Mouse (Mus musculus) hindbrain, embryonic 16.5 days (tissue): Measurements from ENCODE around the gene Vcp. TPM values are rescaled to one million over a fixed set of nuclear protein-coding genes. Genes with fewer than 3 reads are reported as not detected.
A peak's percentile ranks its signal among the peaks of the same experiment; 100 is the strongest.

ENCODE experiments used
- ATAC-seq: fragments of 200-750 bp; cut with Nextera tagmentation; 2 replicates; pipeline ENCODE4 v1.8.0; 2017; ENCODE audit warnings: moderate TSS enrichment, moderate library complexity
- H3K27ac ChIP-seq: fragments of 300-500 bp; sonication (generic); 2 replicates; pipeline ENCODE4 v1.5.1; 2014; ENCODE audit warnings: low read depth, mild to moderate bottlenecking, control low read depth, low read length, moderate library complexity
- H3K27me3 ChIP-seq: fragments of 300-500 bp; sonication (generic); replicated peaks from 2 replicates; pipeline ENCODE4 v1.6.1; 2014; ENCODE audit warnings: low read length; ENCODE audit not compliant: control insufficient read depth, insufficient read depth
- H3K36me3 ChIP-seq: fragments of 300-500 bp; sonication (generic); 2 replicates; pipeline ENCODE4 v1.6.1; 2014; ENCODE audit warnings: mild to moderate bottlenecking, low read length, moderate library complexity, mixed read lengths; ENCODE audit not compliant: control insufficient read depth, insufficient read depth
- H3K4me1 ChIP-seq: fragments of 300-500 bp; sonication (generic); 2 replicates; pipeline ENCODE4 v1.6.1; 2014; ENCODE audit warnings: low read depth, low read length; ENCODE audit not compliant: control insufficient read depth, insufficient read depth
- H3K4me2 ChIP-seq: fragments of 300-500 bp; sonication (generic); 2 replicates; pipeline ENCODE4 v1.6.1; 2014; ENCODE audit warnings: mild to moderate bottlenecking, low read length, control low read depth, moderate library complexity
- H3K4me3 ChIP-seq: fragments of 300-500 bp; sonication (generic); 2 replicates; pipeline ENCODE4 v1.5.1; 2014; ENCODE audit warnings: mild to moderate bottlenecking, low read length, control low read depth, moderate library complexity
- H3K9ac ChIP-seq: fragments of 300-500 bp; sonication (generic); 2 replicates; pipeline ENCODE4 v1.6.1; 2014; ENCODE audit warnings: low read depth, mild to moderate bottlenecking, control low read depth, low read length, moderate library complexity
- H3K9me3 ChIP-seq: fragments of 300-500 bp; sonication (generic); 2 replicates; pipeline ENCODE4 v1.6.1; 2014; ENCODE audit warnings: mild to moderate bottlenecking, low read length, moderate library complexity; ENCODE audit not compliant: control insufficient read depth
- WGBS: fragments of 180-500 bp; shearing (Covaris S2); extraction: QIAGEN DNeasy Blood & Tissue Kit; methylation state at CpG from one replicate; pipeline ENCODE4 v1.1.7; 2014; 5-methylcytosine and 5-hydroxymethylcytosine counted together
- polyA plus RNA-seq: library from polyadenylated mRNA; unstranded; fragments of >200 nt; fragmentation: Nextera tagmentation; extraction: Ambion mirVana; gene quantifications from 2 replicates; pipeline ENCODE4 v1.2.1, GENCODE M21; 2015

Vcp gene
- polyA plus RNA-seq, 1 experiment from 2014 or later: 478 TPM

DNA sequence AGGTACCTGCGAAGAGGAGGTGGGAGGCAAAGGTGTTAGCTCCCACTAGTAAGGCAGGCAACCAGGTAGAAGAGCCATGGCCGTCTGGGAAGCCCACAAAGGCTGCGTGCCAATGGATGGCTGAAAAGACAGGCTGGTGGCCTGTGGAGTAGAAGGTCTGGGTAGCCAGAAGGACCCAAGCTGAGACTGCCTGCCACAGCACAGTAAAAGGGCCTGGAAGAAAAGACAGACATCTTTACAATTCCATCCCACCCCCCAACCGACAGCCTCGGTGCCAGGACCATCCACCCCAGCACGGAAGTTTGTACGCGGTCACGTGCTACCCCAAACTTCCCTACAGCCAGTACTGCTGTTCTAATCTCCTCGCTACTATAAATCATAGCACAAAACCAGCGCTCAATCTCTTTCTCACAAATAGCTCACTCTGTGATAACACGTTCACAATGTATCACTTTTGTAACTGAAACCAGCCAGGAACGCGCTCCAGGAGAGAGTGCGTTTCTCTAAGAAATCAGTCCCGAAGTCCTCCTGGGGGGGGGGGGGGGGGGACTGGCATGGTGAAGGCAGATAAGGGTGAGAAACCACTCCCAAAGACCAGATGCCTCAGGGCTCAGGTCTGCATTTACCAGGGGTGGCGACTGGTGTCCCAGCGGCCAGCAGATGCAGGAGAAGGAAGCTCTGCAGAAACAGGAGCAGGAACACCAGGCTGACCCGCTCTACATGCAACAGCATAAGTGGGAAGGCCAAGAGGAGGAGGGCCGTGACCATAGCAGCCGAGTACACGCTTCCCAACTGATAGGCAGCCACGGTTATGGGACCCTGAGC, 19.5 kb upstream of the Vcp start:
- H3K4me1 ChIP-seq: peaks cover 9% of the 10 kb centered on the region
- H3K4me2 ChIP-seq: no peak overlapping the region
- 94% methylated on average over 23 of the region's 23 CpGs for WGBS
- no peak overlapping the region for H3K9ac ChIP-seq
- no peak for ATAC-seq
- no peak overlapping the region for H3K4me3 ChIP-seq
- no peaks in the 10 kb centered on the region for H3K9me3 ChIP-seq
- H3K36me3 ChIP-seq: peaks cover 38% of the 10 kb centered on the region
- no peaks in the 10 kb centered on the region for H3K27me3 ChIP-seq
- H3K27ac ChIP-seq: no peak overlapping the region

DNA sequence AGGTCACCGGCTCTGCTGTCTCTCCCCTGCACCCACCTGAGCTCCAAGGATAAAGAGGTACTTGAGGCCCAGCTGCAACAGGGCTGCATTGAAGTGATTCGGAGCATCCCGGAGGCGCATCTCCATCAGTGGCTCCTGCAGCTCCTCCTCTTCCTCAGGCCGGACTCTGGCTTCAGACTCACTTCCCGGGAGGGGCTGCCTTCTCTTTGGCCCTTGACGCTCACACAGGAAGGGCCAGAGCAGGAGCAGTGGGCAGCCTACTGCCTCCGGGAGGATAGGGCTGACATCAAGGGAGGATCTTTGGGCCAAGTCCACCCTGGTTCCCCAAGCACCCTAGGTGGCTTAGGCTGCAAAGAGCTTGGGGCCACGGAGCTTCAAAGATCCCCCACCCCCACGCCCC, 18.9 kb upstream of the Vcp start:
- Histone ChIP-seq H3K27ac (no peak overlapping the region), H3K27me3 (no peaks in the 10 kb centered on the region), H3K9ac (no peak overlapping the region), H3K9me3 (no peaks in the 10 kb centered on the region), H3K4me2 (no peak overlapping the region), H3K4me3 (no peak overlapping the region), H3K4me1 (peaks cover 2% of the 10 kb centered on the region), H3K36me3 (peaks cover 38% of the 10 kb centered on the region)
- 94% methylated on average over 10 of the region's 10 CpGs for WGBS
- no peak for ATAC-seq

DNA sequence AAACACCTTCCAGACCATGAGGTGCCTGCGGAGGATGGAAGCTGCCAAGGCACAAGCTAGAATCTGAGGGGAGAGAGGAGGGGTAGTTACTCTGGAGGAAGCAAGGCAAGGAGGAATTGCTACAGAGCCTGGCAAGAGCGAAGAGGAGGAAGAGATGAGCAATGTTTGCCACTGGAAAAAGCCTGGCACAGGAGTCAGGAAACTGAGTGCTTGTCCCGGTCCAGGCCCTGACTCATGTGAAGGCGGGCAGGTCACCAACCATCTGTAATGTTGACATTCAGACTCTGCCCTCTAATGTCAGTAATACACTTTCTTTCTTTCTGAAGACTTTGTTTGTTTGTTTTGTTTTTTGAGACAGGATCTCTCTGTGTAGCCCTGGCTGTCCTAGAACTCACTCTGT, 17.8 kb upstream of the Vcp start:
- H3K4me3 ChIP-seq: no peak overlapping the region
- H3K27me3 ChIP-seq: no peaks in the 10 kb centered on the region
- H3K9ac ChIP-seq: no peak overlapping the region
- no peak overlapping the region for H3K27ac ChIP-seq
- peaks cover 35% of the 10 kb centered on the region for H3K36me3 ChIP-seq
- no peak overlapping the region for H3K4me2 ChIP-seq
- no peaks in the 10 kb centered on the region for H3K9me3 ChIP-seq
- H3K4me1 ChIP-seq: no peaks in the 10 kb centered on the region
- ATAC-seq: no peak
- 94% methylated on average over 4 of the region's 4 CpGs for WGBS

DNA sequence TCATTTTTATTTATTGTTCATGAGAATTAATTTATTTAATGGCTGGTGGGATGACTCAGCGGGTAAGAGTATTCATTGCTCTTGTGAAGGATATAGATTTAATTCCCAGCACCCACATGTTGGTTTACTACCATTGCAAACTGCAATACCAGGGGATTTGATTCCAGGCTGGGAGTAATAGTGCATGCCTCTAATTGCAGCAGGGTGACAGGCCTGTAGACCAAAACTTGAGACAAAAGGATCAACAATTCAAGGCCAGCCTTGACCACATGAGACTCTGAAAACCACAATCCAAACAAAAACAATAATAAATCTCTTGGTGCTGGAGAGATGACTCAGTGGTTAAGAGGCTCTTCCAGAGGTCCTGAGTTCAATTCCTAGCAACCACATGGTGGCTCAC, 11.8 kb upstream of the Vcp start:
- Histone ChIP-seq H3K4me3 (no peak overlapping the region), H3K4me1 (peaks cover 8% of the 10 kb centered on the region), H3K27ac (no peak overlapping the region), H3K9me3 (no peaks in the 10 kb centered on the region), H3K9ac (no peak overlapping the region), H3K4me2 (no peak overlapping the region), H3K27me3 (no peaks in the 10 kb centered on the region), H3K36me3 (no peaks in the 10 kb centered on the region)
- ATAC-seq: no peak
- WGBS: 97% methylated on average over 1 of the region's 1 CpGs

DNA sequence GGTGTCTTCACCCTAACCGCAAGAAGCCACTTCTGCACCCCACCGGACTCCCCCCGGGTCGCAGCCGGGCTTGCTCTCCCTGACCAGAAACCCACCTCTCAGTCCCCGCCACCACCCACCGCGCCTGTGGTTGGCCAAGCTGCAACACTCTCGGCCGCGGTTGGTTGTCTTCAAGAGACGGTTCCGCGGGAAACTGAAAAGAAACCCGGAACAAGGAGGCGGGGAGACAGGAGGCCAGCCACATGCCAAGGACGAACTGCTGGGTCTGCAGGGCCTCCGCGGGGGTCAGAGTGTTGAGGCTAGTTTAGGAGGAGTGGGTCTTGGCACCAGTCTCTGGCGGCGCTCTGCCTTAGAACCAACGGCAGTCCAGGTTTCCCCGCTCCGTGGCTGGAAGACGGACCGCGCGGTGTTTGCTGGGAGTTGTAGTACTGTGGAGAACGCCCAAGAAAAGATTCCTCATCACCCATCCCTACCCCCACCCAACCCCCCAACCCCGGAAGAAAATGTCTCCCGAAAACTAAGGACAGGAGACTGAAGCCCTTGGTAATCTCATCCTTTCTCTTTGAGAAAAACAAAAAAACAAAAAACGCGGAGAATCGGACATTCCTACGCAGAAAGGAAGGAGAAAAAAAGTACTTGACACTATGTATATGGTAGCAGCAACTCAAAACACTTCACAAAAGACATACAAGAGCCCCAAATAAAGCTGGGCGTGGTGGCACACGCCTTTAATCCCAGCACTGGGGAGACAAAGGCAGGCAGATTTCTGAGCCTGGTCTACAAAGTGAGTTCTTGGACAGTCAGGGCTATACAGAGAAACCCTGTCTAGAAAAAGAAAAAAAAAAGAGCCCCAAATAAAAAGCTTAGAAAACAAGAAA, 10.1 kb upstream of the Vcp start, which contains the start of gene Fancg:
TSS of gene Fancg (minus strand) at position 346 of the 878 bp plus-strand sequence.
- peak within 1 kb of the TSS; percentile 93 for H3K4me2 ChIP-seq
- no peaks in the 10 kb centered on the region for H3K9me3 ChIP-seq
- H3K4me1 ChIP-seq: peaks cover 8% of the 10 kb centered on the region
- peak within 1 kb of the TSS; percentile 66 for H3K4me3 ChIP-seq
- H3K9ac ChIP-seq: peak within 1 kb of the TSS; percentile 75
- no peaks in the 10 kb centered on the region for H3K27me3 ChIP-seq
- 0 out of 2 replicates have a peak within 1 kb of the TSS, but pooled peaks have one; percentile 37 for H3K27ac ChIP-seq
- ATAC-seq: peak; percentile 94
- WGBS: under 1% methylated on average over 36 of the region's 37 CpGs
- no peaks in the 10 kb centered on the region for H3K36me3 ChIP-seq

DNA sequence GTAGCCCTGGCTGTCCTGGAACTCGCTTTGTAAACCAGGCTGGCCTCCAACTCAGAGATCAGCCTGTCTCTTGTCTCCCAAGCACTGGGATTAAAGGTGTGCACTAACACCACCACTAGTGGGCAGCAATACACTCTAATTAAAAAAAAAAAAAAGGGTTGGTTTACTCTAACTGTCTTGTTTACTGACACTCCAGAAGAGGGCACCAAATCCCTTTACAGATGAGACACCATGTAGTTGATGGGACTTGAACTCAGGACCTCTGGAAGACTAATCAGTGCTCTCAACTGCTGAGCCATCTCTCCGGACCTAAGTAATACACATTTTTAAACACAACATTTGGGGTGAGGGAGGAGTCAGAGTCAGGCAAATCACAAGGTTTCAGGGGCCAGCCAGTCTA, 5.5 kb upstream of the Vcp start:
- WGBS: 60% methylated on average over 2 of the region's 2 CpGs
- Histone ChIP-seq H3K27ac (no peak overlapping the region), H3K4me3 (no peak overlapping the region), H3K9me3 (no peaks in the 10 kb centered on the region), H3K9ac (no peak overlapping the region), H3K4me1 (peaks cover 8% of the 10 kb centered on the region), H3K27me3 (no peaks in the 10 kb centered on the region), H3K4me2 (no peak overlapping the region), H3K36me3 (no peaks in the 10 kb centered on the region)
- ATAC-seq: no peak

DNA sequence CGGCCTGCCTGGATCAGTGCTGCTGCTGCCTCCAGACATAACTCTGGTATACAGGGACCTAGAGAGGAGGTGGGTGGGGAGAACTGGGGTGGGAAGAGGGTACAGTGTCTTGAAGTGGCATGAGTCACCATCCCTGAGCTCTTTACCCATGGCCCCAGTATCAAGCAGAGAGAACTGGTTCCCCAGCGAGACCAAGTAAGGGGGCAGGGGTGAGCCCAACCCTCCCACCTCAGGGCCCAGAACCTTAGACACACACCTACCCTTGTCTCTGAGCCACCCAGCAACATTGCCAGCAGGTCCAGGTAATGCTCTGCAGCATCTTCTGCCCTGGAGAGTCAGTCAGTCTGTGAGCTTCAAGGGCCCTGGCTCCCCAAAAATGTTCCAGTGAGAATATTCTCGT, 4.6 kb upstream of the Vcp start:
- H3K9me3 ChIP-seq: no peaks in the 10 kb centered on the region
- no peaks in the 10 kb centered on the region for H3K36me3 ChIP-seq
- H3K9ac ChIP-seq: no peak overlapping the region
- WGBS: 89% methylated on average over 3 of the region's 3 CpGs
- no peak overlapping the region for H3K4me2 ChIP-seq
- no peaks in the 10 kb centered on the region for H3K27me3 ChIP-seq
- peaks cover 8% of the 10 kb centered on the region for H3K4me1 ChIP-seq
- no peak overlapping the region for H3K27ac ChIP-seq
- no peak for ATAC-seq
- no peak overlapping the region for H3K4me3 ChIP-seq

DNA sequence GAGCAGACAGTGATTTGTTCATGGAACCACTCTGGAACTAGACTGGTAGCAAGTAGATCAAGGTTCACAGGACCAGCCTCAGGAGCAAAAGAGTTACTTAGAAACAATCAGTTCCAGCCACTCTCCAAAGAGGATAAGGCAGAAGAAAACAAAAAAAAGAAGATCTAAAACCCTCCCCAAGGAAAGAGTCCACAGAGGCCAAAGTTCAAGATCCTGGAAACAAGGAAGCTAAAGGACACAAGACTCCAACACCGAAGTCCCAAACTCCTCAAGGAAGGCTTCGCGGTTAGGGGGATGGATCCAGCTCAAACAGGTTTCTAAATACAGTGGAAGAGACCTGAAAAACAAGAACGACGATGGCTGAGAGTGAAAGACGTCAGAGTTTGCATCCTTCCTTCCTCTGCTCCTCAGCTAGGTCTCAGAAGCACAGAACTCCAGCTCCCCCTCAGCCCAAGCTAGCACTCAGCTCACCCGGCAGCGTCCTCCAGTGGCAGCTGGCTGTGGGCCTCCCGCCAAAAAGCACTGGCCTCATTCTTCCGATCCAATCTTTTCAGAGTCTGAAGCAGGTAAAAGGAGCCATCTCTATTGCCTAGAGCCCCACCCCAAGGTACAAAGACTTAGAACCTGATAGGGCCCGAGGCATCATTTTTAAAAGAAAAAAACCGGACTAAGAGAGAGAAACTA, 2.6 kb upstream of the Vcp start:
- ATAC-seq: no peak
- peaks cover 12% of the 10 kb centered on the region for H3K4me1 ChIP-seq
- no peaks in the 10 kb centered on the region for H3K27me3 ChIP-seq
- H3K4me2 ChIP-seq: no peak overlapping the region
- no peak overlapping the region for H3K4me3 ChIP-seq
- H3K9ac ChIP-seq: no peak overlapping the region
- no peak overlapping the region for H3K27ac ChIP-seq
- H3K9me3 ChIP-seq: no peaks in the 10 kb centered on the region
- H3K36me3 ChIP-seq: no peaks in the 10 kb centered on the region
- 76% methylated on average over 12 of the region's 12 CpGs for WGBS

DNA sequence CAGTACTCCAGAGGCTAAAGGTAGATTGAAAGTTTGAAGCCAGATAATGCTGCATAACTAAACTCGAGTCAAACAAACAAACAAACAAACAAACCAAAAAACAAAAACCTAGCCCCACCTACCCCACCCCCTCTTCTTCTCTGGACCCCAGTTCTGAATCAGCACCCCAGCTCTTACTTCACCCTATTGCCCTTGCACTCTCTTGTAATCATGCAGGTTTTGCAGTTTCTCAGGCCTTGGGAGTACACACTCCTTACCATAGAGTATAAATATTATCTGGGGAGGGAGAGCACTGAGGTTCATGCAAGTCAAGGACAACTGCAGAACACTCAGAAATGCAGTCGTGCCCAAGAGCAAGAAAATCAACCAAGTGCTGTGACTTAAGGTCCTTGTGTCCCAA, 965 bp upstream of the Vcp start:
- Histone ChIP-seq H3K27ac (peak overlapping the region; percentile 58), H3K9ac (no peak overlapping the region), H3K4me3 (no peak overlapping the region), H3K4me2 (no peak overlapping the region), H3K9me3 (no peaks in the 10 kb centered on the region), H3K4me1 (peaks cover 20% of the 10 kb centered on the region), H3K27me3 (no peaks in the 10 kb centered on the region), H3K36me3 (no peaks in the 10 kb centered on the region)
- ATAC-seq: no peak
- WGBS: 80% methylated on average over 2 of the region's 2 CpGs
